Mouse (Mus musculus): ENCODE results near the gene Med25. TPM values are rescaled to one million over a fixed set of nuclear protein-coding genes. Genes with fewer than 3 reads are reported as not detected.
A peak's percentile ranks its signal among the peaks of the same experiment; 100 is the strongest.

Gene Med25
- polyA plus RNA-seq, 1 experiment from 2014 or later, result 97.3 TPM

- peaks cover 20% of the 10 kb centered on the region for H3K36me3 ChIP-seq (ENCODE audit: control insufficient read depth, insufficient read depth, low read length)
- H3K9ac ChIP-seq (ENCODE audit: low read length), result no peak overlapping the region
- H3K27ac ChIP-seq (ENCODE audit: low read length), result no peak overlapping the region
- H3K27me3 ChIP-seq (ENCODE audit: control insufficient read depth, insufficient read depth, low read depth, low read length), result no peaks in the 10 kb centered on the region
- no peak overlapping the region for H3K4me3 ChIP-seq (ENCODE audit: low read length)
- WGBS, result 74% methylated on average over 6 of the region's 6 CpGs
- H3K9me3 ChIP-seq (ENCODE audit: control insufficient read depth, low read length), result no peaks in the 10 kb centered on the region
- H3K4me2 ChIP-seq (ENCODE audit: low read depth, low read length), result no peak overlapping the region
- H3K4me1 ChIP-seq (replicated peaks; ENCODE audit: control insufficient read depth, insufficient read depth, low read length), result peaks cover 8% of the 10 kb centered on the region
- ATAC-seq (ENCODE audit: low read depth), result no peak
Measured at GRCm38 (mm10) chr7:44916191-44916590, 23.7 kb upstream of the Med25 start.

GRCm38 (mm10) chr7:44915314-44915713 is 22.8 kb upstream of the Med25 start:
- no peaks in the 10 kb centered on the region for H3K27me3 ChIP-seq (ENCODE audit: control insufficient read depth, insufficient read depth, low read depth, low read length)
- no peak for ATAC-seq (ENCODE audit: low read depth)
- H3K27ac ChIP-seq (ENCODE audit: low read length), result no peak overlapping the region
- H3K9ac ChIP-seq (ENCODE audit: low read length), result no peak overlapping the region
- H3K4me1 ChIP-seq (replicated peaks; ENCODE audit: control insufficient read depth, insufficient read depth, low read length), result peaks cover 8% of the 10 kb centered on the region
- no peaks in the 10 kb centered on the region for H3K9me3 ChIP-seq (ENCODE audit: control insufficient read depth, low read length)
- H3K4me3 ChIP-seq (ENCODE audit: low read length), result no peak overlapping the region
- H3K36me3 ChIP-seq (ENCODE audit: control insufficient read depth, insufficient read depth, low read length), result peaks cover 28% of the 10 kb centered on the region
- H3K4me2 ChIP-seq (ENCODE audit: low read depth, low read length), result no peak overlapping the region
- 89% methylated on average over 9 of the region's 9 CpGs for WGBS

- no peak for ATAC-seq (ENCODE audit: low read depth)
- Histone ChIP-seq H3K4me1 (replicated peaks; ENCODE audit: control insufficient read depth, insufficient read depth, low read length) (peaks cover 8% of the 10 kb centered on the region), H3K4me3 (ENCODE audit: low read length) (no peak overlapping the region), H3K27me3 (ENCODE audit: control insufficient read depth, insufficient read depth, low read depth, low read length) (no peaks in the 10 kb centered on the region), H3K9me3 (ENCODE audit: control insufficient read depth, low read length) (no peaks in the 10 kb centered on the region), H3K4me2 (ENCODE audit: low read depth, low read length) (no peak overlapping the region), H3K36me3 (ENCODE audit: control insufficient read depth, insufficient read depth, low read length) (peaks cover 34% of the 10 kb centered on the region), H3K9ac (ENCODE audit: low read length) (no peak overlapping the region), H3K27ac (ENCODE audit: low read length) (no peak overlapping the region)
- WGBS, result 92% methylated on average over 2 of the region's 2 CpGs
Measured at GRCm38 (mm10) chr7:44914396-44914795, 21.9 kb upstream of the Med25 start.

- H3K9ac ChIP-seq (ENCODE audit: low read length), result no peak overlapping the region
- 86% methylated on average over 15 of the region's 15 CpGs for WGBS
- no peaks in the 10 kb centered on the region for H3K4me1 ChIP-seq (replicated peaks; ENCODE audit: control insufficient read depth, insufficient read depth, low read length)
- H3K4me3 ChIP-seq (ENCODE audit: low read length), result no peak overlapping the region
- no peak for ATAC-seq (ENCODE audit: low read depth)
- no peaks in the 10 kb centered on the region for H3K9me3 ChIP-seq (ENCODE audit: control insufficient read depth, low read length)
- H3K36me3 ChIP-seq (ENCODE audit: control insufficient read depth, insufficient read depth, low read length), result peaks cover 58% of the 10 kb centered on the region
- H3K4me2 ChIP-seq (ENCODE audit: low read depth, low read length), result no peak overlapping the region
- no peaks in the 10 kb centered on the region for H3K27me3 ChIP-seq (ENCODE audit: control insufficient read depth, insufficient read depth, low read depth, low read length)
- no peak overlapping the region for H3K27ac ChIP-seq (ENCODE audit: low read length)
Measured at GRCm38 (mm10) chr7:44908706-44909476, 16.4 kb upstream of the Med25 start.

- H3K36me3 ChIP-seq (ENCODE audit: control insufficient read depth, insufficient read depth, low read length), result peaks cover 51% of the 10 kb centered on the region
- WGBS, result 90% methylated on average over 20 of the region's 20 CpGs
Measured at GRCm38 (mm10) chr7:44905430-44905829, 12.9 kb upstream of the Med25 start.

GRCm38 (mm10) chr7:44901230-44901722 is 8.8 kb upstream of the Med25 start:
- Histone ChIP-seq H3K27ac (ENCODE audit: low read length) (peak overlapping the region; percentile 56), H3K9me3 (ENCODE audit: control insufficient read depth, low read length) (no peaks in the 10 kb centered on the region), H3K9ac (ENCODE audit: low read length) (peak overlapping the region; percentile 34), H3K4me1 (replicated peaks; ENCODE audit: control insufficient read depth, insufficient read depth, low read length) (peaks cover 24% of the 10 kb centered on the region), H3K4me3 (ENCODE audit: low read length) (peak overlapping the region; percentile 34), H3K27me3 (ENCODE audit: control insufficient read depth, insufficient read depth, low read depth, low read length) (no peaks in the 10 kb centered on the region), H3K4me2 (ENCODE audit: low read depth, low read length) (peak overlapping the region; percentile 47), H3K36me3 (ENCODE audit: control insufficient read depth, insufficient read depth, low read length) (peaks cover 36% of the 10 kb centered on the region)
- 6% methylated on average over 21 of the region's 21 CpGs for WGBS
- ATAC-seq (ENCODE audit: low read depth), result peak; percentile 66

More at GRCm38 (mm10) chr7:44905430-44905829, 12.9 kb upstream of the Med25 start:
- H3K27me3 ChIP-seq (ENCODE audit: control insufficient read depth, insufficient read depth, low read depth, low read length), result no peaks in the 10 kb centered on the region
- H3K4me3 ChIP-seq (ENCODE audit: low read length), result no peak overlapping the region
- ATAC-seq (ENCODE audit: low read depth), result no peak
- no peak overlapping the region for H3K4me2 ChIP-seq (ENCODE audit: low read depth, low read length)
- no peaks in the 10 kb centered on the region for H3K9me3 ChIP-seq (ENCODE audit: control insufficient read depth, low read length)
- H3K4me1 ChIP-seq (replicated peaks; ENCODE audit: control insufficient read depth, insufficient read depth, low read length), result peaks cover 10% of the 10 kb centered on the region
- no peak overlapping the region for H3K27ac ChIP-seq (ENCODE audit: low read length)
- H3K9ac ChIP-seq (ENCODE audit: low read length), result no peak overlapping the region

- Histone ChIP-seq H3K9ac (ENCODE audit: low read length) (no peak overlapping the region), H3K36me3 (ENCODE audit: control insufficient read depth, insufficient read depth, low read length) (peaks cover 30% of the 10 kb centered on the region), H3K27ac (ENCODE audit: low read length) (no peak overlapping the region)
Measured at GRCm38 (mm10) chr7:44900632-44901031, 8.1 kb upstream of the Med25 start.

GRCm38 (mm10) chr7:44898607-44899006 is 6.1 kb upstream of the Med25 start:
- no peak overlapping the region for H3K9ac ChIP-seq (ENCODE audit: low read length)
- ATAC-seq (ENCODE audit: low read depth), result no peak
- no peaks in the 10 kb centered on the region for H3K9me3 ChIP-seq (ENCODE audit: control insufficient read depth, low read length)
- H3K4me2 ChIP-seq (ENCODE audit: low read depth, low read length), result no peak overlapping the region
- H3K27me3 ChIP-seq (ENCODE audit: control insufficient read depth, insufficient read depth, low read depth, low read length), result no peaks in the 10 kb centered on the region
- 31% methylated on average over 18 of the region's 19 CpGs for WGBS
- peaks cover 9% of the 10 kb centered on the region for H3K36me3 ChIP-seq (ENCODE audit: control insufficient read depth, insufficient read depth, low read length)
- peaks cover 27% of the 10 kb centered on the region for H3K4me1 ChIP-seq (replicated peaks; ENCODE audit: control insufficient read depth, insufficient read depth, low read length)
- no peak overlapping the region for H3K4me3 ChIP-seq (ENCODE audit: low read length)
- H3K27ac ChIP-seq (ENCODE audit: low read length), result no peak overlapping the region

More at GRCm38 (mm10) chr7:44900632-44901031, 8.1 kb upstream of the Med25 start:
- Histone ChIP-seq H3K27me3 (ENCODE audit: control insufficient read depth, insufficient read depth, low read depth, low read length) (no peaks in the 10 kb centered on the region), H3K4me2 (ENCODE audit: low read depth, low read length) (no peak overlapping the region), H3K4me3 (ENCODE audit: low read length) (no peak overlapping the region), H3K4me1 (replicated peaks; ENCODE audit: control insufficient read depth, insufficient read depth, low read length) (peaks cover 24% of the 10 kb centered on the region), H3K9me3 (ENCODE audit: control insufficient read depth, low read length) (no peaks in the 10 kb centered on the region)
- 83% methylated on average over 11 of the region's 11 CpGs for WGBS
- no peak for ATAC-seq (ENCODE audit: low read depth)

- H3K9me3 ChIP-seq (ENCODE audit: control insufficient read depth, low read length), result no peaks in the 10 kb centered on the region
- peak overlapping the region; percentile 70 for H3K4me3 ChIP-seq (ENCODE audit: low read length)
- no peak for ATAC-seq (ENCODE audit: low read depth)
- no peaks in the 10 kb centered on the region for H3K27me3 ChIP-seq (ENCODE audit: control insufficient read depth, insufficient read depth, low read depth, low read length)
- peak overlapping the region; percentile 83 for H3K27ac ChIP-seq (ENCODE audit: low read length)
- peaks cover 27% of the 10 kb centered on the region for H3K4me1 ChIP-seq (replicated peaks; ENCODE audit: control insufficient read depth, insufficient read depth, low read length)
- 0 out of 2 replicates have a peak, but pooled peaks cover 3% of the 10 kb centered on the region for H3K36me3 ChIP-seq (ENCODE audit: control insufficient read depth, insufficient read depth, low read length)
- WGBS, result 23% methylated on average over 10 of the region's 10 CpGs
- peak overlapping the region; percentile 85 for H3K9ac ChIP-seq (ENCODE audit: low read length)
- peak overlapping the region; percentile 78 for H3K4me2 ChIP-seq (ENCODE audit: low read depth, low read length)
Measured at GRCm38 (mm10) chr7:44896499-44896898, 4.0 kb upstream of the Med25 start.
